Mouse (Mus musculus) olfactory bulb, adult 2 months (tissue): ENCODE measurements around the gene Tpr.

ENCODE experiments used
- CTCF ChIP-seq: fragments of 200-500 bp; IDR thresholded peaks from 2 replicates; pipeline ENCODE4 v1.5.1; 2012; ENCODE audit warnings: low read depth, mild to moderate bottlenecking, low read length, moderate library complexity; ENCODE audit not compliant: insufficient read depth
- POLR2A ChIP-seq: fragments of 200-500 bp; IDR thresholded peaks from 2 replicates; pipeline ENCODE4 v1.6.1; 2012; ENCODE audit warnings: mild to moderate bottlenecking, low read depth, low read length, moderate library complexity; ENCODE audit not compliant: insufficient read depth

DNA sequence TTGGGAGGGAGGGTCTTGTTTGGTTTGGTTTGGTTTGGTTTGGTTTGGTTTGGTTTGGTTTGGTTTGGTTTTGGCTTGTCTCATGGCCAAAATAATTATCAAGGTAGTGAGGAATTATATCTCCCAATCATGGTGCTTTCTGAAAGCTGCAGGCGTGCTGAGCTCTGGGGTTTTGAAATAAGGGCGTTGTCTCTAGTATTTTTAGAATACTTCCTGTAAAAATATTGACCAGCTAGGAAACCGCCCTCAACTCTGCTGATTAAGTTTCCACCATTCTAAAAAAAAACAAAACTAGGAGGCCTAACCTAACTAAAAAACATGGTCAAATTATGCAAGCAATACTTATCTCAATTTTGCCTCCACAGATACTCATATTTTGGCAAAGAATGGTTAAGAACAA lies 67.0 kb downstream of the Tpr start:
- TF ChIP-seq CTCF, result no peak
- no peak for TF ChIP-seq POLR2A
